ENCODE assay signal across 1 mouse cellular context in genomic region chr11:88973776-88974701, GRCm38 (mm10).
TF ChIP-seq lines count a peak whose summit lies in the region.

No protein-coding gene starts in this region.

TF ChIP-seq in CH12.LX, 34 proteins besides CTCF, POLR2A, EP300 and RAD21:
- TF ChIP-seq USF2 (conservative IDR thresholded peaks at IDR 0.05; ENCODE audit: low read depth, low read length) (no peak), ZKSCAN1 (IDR thresholded peaks at IDR 0.05; ENCODE audit: borderline replicate concordance, low read depth, low read length) (no peak), MAX (IDR thresholded peaks at IDR 0.05; ENCODE audit: low read length) (peak; percentile 96), KAT2A (IDR thresholded peaks at IDR 0.05; ENCODE audit: insufficient replicate concordance, low read length) (peak; percentile 76; the same call in 1 of the 2 replicates), RCOR1 (conservative IDR thresholded peaks at IDR 0.05; ENCODE audit: low read depth, low read length) (peak; percentile 39; the same call in 1 of the 2 replicates), UBTF (IDR thresholded peaks at IDR 0.05; ENCODE audit: low read depth, low read length) (no peak), TCF12 (IDR thresholded peaks at IDR 0.05; ENCODE audit: low read depth, low read length) (peak; percentile 89), MYC (IDR thresholded peaks at IDR 0.05; ENCODE audit: low read depth, low read length) (peak; percentile 97), MEF2A (IDR thresholded peaks at IDR 0.05; ENCODE audit: borderline replicate concordance, low read depth, low read length) (peak; percentile 84), JUND (conservative IDR thresholded peaks at IDR 0.05; ENCODE audit: low read depth, low read length) (peak; percentile 46; the same call in 1 of the 2 replicates), E2F4 (IDR thresholded peaks at IDR 0.05; ENCODE audit: insufficient replicate concordance, low read depth, low read length) (peak; percentile 75; the same call in 1 of the 2 replicates), PAX5 (IDR thresholded peaks at IDR 0.05; ENCODE audit: low read length) (no peak), JUN (IDR thresholded peaks at IDR 0.05; ENCODE audit: insufficient read depth, low read depth, low read length) (peak; percentile 29; the same call in 1 of the 2 replicates), MAFK (IDR thresholded peaks at IDR 0.05; ENCODE audit: insufficient replicate concordance, low read length) (no peak), CHD2 (IDR thresholded peaks at IDR 0.05; ENCODE audit: low read length) (peak; percentile 40; the same call in 1 of the 2 replicates), GABPA (IDR thresholded peaks at IDR 0.05; ENCODE audit: insufficient replicate concordance, low read depth, low read length) (no peak), ZNF384 (IDR thresholded peaks at IDR 0.05; ENCODE audit: low read depth, low read length) (peak; percentile 47), ETS1 (conservative IDR thresholded peaks at IDR 0.05; ENCODE audit: low read depth, low read length) (peak; percentile 40), ELF1 (IDR thresholded peaks at IDR 0.05; ENCODE audit: low read depth, low read length) (peak; percentile 69), MXI1 (IDR thresholded peaks at IDR 0.05; ENCODE audit: low read depth, low read length) (peak; percentile 93), POLR2AphosphoS2 (IDR thresholded peaks at IDR 0.05; ENCODE audit: low read depth, low read length) (peak; percentile 69; the same call in 1 of the 2 replicates), SIN3A (IDR thresholded peaks at IDR 0.05; ENCODE audit: low read length) (peak; percentile 80), IRF4 (IDR thresholded peaks at IDR 0.05; ENCODE audit: low read depth, low read length) (peak; percentile 84), ZC3H11A (IDR thresholded peaks at IDR 0.05; ENCODE audit: low read depth, low read length) (no peak), BHLHE40 (IDR thresholded peaks at IDR 0.05; ENCODE audit: low read depth, low read length) (peak; percentile 55; the same call in 1 of the 2 replicates), TBP (conservative IDR thresholded peaks at IDR 0.05; ENCODE audit: low read depth, low read length) (0 out of 2 replicates have a peak, but pooled peaks have one; percentile 70), USF1 (IDR thresholded peaks at IDR 0.05; ENCODE audit: low read depth, low read length) (no peak), NELFE (IDR thresholded peaks at IDR 0.05; ENCODE audit: low read depth, low read length) (peak; percentile 90), ZMIZ1 (IDR thresholded peaks at IDR 0.05; ENCODE audit: low read depth, low read length) (peak; percentile 61), NRF1 (IDR thresholded peaks at IDR 0.05; ENCODE audit: low read depth, low read length) (peak; percentile 75), SMC3 (IDR thresholded peaks at IDR 0.05; ENCODE audit: low read depth, low read length) (peak; percentile 84), HCFC1 (IDR thresholded peaks at IDR 0.05; ENCODE audit: low read depth, low read length) (peak; percentile 87), MAZ (IDR thresholded peaks at IDR 0.05; ENCODE audit: low read depth, low read length) (peak; percentile 98), CHD1 (IDR thresholded peaks at IDR 0.05; ENCODE audit: low read depth, low read length) (0 out of 2 replicates have a peak, but pooled peaks have one; percentile 45)
